Mouse (Mus musculus): ENCODE results near the gene Ltn1. TPM values are rescaled to one million over a fixed set of nuclear protein-coding genes. Genes with fewer than 3 reads are reported as not detected.

Gene Ltn1
- total RNA-seq, 2 experiments from 2014 or later: 45.3 to 45.7 TPM

DNA sequence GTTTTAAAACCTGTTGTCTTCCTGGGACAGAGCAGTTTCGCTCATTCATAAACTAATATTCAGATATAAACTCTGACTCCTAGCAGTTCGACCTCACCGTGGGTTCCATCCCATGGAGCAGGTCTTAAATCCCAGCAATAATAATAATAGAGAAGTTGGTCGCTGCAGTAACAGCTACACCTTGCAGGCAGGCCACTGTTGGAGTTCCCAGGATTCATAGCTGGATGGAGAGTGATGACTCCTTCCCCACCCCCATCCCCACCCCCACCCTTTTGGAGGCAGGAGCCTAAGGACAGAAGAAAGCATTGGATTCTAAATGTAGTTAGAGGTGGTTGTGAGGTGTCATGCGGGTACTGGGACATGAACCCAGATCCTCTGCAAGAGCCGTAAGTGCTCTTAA is 66.0 kb downstream of the Ltn1 start:
- H3K4me3 ChIP-seq: no peak overlapping the region
- no peak for TF ChIP-seq CTCF (conservative IDR thresholded peaks at IDR 0.05)

DNA sequence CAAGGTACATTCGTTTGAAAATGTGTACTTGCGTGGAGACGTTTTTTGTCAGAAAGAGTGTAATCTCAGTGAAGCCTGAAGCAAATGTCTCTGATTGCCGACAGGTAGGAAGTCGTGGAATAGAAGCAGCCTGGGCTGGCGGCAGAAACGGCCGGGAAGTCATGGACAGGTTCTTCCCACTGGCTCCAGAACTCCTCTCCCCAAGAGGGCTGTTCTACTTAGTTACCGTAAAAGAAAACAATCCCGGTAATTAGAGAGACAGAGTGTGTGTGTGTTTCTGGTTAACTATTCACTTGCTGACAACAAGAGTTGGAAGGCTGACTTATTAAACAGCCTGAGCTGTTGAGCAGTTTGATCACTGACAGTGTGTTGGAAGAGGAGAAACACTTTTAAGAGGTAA is 66.4 kb downstream of the Ltn1 start:
- DNase-seq (ENCODE audit: low spot score in 2 of 2): no peak
- Histone ChIP-seq H3K4me3 (no peak overlapping the region), H3K27ac (no peak overlapping the region)
- TF ChIP-seq CTCF (conservative IDR thresholded peaks at IDR 0.05): no peak

More for the DNA sequence above, 66.0 kb downstream of the Ltn1 start:
- H3K27ac ChIP-seq: no peak overlapping the region
- DNase-seq (ENCODE audit: low spot score in 2 of 2): no peak

DNA sequence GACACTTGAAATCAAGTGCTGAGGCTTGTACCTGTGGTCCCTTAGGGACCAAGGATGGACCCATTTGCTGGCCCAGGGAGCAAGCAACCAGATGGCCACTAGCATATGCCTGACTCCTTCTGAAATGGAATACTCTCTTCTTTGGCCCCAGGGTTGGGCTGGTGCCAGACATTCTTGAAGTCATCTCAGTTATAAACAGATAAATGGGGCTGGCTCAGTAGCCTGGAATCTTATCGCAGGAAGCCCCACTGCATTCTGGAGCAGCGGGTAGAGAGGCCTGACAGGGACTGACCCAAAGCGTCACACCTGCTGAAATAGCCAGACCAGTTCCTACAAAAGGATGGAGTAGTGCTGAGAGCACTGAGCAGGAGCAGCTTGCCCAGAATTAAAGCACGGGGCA is 68.2 kb downstream of the Ltn1 start:
- TF ChIP-seq CTCF (conservative IDR thresholded peaks at IDR 0.05): no peak
- no peak overlapping the region for H3K27ac ChIP-seq
- H3K4me3 ChIP-seq: no peak overlapping the region

DNA sequence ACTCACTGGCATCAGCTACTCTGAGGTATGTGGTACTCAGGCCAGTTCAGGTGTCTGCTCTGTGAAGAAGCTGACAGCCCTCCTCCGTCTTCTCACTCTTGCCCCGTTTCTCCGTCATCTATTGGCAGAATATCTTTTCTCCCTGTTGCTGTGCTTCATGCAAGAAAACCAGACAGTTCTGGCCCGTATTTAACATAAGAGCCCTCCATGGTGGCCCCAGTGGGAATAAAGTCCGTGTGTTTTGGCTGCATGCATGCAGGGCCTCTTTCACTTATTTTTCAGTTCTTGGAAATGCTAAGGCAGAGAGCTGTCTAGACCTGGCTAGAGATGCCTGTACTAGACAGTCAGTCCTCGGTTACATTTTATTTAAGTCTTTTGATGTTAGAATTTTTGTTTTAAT is 72.3 kb downstream of the Ltn1 start:
- Histone ChIP-seq H3K27ac (no peak overlapping the region), H3K4me3 (no peak overlapping the region)
- DNase-seq (ENCODE audit: low spot score in 2 of 2): no peak
- no peak for TF ChIP-seq CTCF (conservative IDR thresholded peaks at IDR 0.05)

More for the DNA sequence above, 68.2 kb downstream of the Ltn1 start:
- DNase-seq (ENCODE audit: low spot score in 2 of 2): no peak

DNA sequence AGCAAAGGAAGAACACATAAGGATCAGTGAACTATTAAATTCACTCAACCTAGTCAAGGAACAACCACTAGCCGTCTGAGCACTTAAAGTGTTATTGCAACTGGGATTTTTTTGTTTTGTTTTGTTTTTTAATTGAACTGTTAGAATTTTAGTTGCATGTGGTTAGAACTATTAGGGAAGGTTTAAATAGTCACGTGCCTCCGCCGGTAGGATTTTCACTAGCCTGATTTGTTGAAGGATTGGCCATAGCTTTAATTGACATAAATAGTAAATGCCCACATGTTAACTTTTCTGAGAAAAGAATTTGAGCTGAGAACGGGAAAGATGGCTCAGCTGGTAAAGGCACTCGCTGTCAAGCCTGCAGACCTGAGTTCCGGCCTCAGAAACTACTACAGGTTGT is 77.7 kb downstream of the Ltn1 start:
- no peak for TF ChIP-seq CTCF (conservative IDR thresholded peaks at IDR 0.05)
- peak overlapping the region; percentile 97 for H3K27ac ChIP-seq
- peak overlapping the region; percentile 92 for H3K4me3 ChIP-seq
- DNase-seq (ENCODE audit: low spot score in 2 of 2): no peak

DNA sequence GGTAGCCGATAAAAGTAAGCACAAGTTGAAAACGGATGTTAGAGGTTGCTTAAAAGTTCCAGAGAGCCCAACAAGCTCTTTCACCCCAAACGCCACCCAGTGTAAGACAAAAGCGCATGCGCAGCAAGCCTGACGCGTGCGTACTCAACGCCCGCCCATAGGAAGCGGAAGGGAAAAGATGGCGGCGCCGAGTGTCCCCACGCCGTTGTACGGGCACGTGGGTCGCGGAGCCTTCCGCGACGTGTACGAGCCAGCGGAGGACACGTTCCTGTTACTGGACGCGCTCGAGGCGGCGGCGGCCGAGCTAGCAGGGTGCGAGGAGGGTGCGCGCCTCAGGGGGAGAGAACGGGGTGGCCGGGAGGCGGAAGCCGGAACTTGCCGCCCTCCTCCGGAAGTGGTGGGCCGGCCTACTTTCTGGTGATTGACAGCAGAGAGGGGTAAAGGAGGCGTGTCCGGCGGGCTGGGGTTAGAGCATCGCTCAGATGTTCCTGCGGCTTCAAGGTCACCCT is 78.3 kb downstream of the Ltn1 start, which contains the start of gene N6amt1:
N6amt1 (plus strand) TSS at position 111 of the 509 bp plus-strand sequence.
- peak; percentile 73 for TF ChIP-seq CTCF (conservative IDR thresholded peaks at IDR 0.05)
- DNase-seq (ENCODE audit: low spot score in 2 of 2): peak; percentile 89 to 93
- Histone ChIP-seq H3K27ac (peak within 1 kb of the TSS; percentile 97), H3K4me3 (peak within 1 kb of the TSS; percentile 92)

DNA sequence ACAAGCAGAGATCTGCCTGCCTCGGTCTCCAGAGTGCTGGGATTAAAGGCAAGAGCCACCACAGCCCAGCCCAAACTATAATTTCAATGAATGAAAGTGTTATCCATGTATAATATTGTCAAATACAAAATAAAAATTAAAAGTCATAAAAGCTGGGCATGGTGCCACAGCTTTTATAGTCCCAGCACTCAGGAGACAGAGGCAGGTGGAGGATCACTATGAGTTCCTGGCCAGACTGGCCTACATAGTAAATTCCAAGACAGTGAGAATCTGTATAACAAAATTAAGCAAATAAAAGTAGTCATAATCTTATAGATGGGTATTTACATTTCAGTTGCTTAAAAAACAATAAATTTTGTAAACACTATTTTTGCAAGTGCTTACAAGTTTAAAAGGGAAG is 78.8 kb downstream of the Ltn1 start:
- Histone ChIP-seq H3K4me3 (peak overlapping the region; percentile 92), H3K27ac (peak overlapping the region; percentile 97)
- no peak for DNase-seq (ENCODE audit: low spot score in 2 of 2)
- TF ChIP-seq CTCF (conservative IDR thresholded peaks at IDR 0.05): no peak

DNA sequence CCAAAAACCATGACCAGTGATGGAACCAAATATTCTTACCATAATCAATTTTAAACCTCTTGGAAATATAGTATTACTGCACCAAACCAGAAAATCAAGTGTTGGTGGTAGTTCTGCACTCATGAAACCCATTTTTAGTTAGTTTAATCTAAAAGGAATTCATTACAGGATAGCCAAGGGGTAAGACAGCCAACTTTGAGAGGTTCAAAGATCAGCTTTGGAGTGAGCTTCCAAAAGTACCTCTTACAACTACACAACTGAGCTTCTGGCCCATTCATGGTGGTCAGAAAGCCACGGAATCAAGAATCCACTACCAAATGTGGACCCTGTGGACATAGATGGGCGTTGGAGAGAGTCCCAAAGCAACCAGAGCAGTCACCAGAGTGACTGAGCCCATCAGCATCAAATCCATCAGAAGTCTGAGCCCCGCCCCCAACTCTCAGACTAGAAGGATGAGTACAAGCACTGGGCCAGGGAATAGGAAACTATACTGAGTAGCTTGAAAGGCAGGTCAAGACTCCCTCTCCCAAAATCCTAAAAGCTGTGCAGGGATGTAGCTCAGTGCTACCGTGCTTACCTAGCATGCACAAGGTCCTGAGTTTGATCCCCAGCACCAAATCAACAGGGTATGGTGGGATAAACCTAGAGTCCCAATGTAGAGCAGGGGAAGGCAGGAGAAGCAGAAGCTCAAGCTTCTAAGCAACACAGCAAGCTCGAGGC is 80.9 kb downstream of the Ltn1 start:
- no peak overlapping the region for H3K27ac ChIP-seq
- no peak for TF ChIP-seq CTCF (conservative IDR thresholded peaks at IDR 0.05)
- no peak for DNase-seq (ENCODE audit: low spot score in 2 of 2)
- no peak overlapping the region for H3K4me3 ChIP-seq

DNA sequence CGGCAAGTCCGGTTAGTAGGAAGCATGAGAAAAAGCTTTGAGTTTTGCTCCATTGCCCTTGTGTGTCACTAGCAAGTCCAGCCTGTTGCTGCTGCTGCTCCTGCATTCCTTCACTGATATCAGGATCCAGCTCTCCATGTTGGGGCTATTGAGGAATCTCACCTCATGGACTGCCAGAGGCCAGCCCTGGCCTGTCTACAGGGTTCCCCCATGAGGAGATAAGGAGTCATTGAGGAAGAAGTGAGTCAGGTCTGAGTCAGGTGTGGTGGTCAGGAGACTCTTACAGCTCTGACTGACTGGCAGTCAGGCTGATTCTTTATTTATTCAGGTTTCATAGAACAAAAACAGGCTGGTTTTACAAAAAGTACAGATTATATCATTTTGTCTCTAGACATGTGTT is 84.3 kb downstream of the Ltn1 start:
- Histone ChIP-seq H3K27ac (no peak overlapping the region), H3K4me3 (no peak overlapping the region)
- DNase-seq (ENCODE audit: low spot score in 2 of 2): no peak
- TF ChIP-seq CTCF (conservative IDR thresholded peaks at IDR 0.05): no peak

DNA sequence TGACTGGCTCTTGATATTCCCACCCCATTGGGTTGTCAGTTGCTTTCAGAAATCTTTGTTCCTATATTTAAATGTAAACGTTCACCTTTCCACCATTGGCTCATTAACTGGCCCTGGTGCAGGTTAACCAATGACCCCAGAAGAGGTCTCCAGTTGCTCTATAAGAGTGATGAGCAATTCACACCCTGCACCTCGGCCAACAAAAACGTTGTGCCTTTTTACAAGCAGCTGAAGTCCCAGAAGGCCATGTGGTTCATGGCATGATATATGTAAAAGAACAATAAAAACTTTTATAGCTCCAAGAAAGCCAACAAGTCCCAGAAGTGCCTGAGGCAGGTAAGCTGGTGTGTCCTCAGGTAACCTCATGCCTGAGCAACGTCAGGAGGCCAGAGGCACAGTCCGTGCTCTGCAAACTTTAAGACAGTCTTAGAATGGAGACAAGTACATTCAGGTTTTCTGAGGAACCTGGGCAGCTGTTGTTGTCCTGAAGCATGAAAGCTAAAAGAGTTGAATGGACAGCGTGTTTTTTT is 91.3 kb downstream of the Ltn1 start:
- Histone ChIP-seq H3K4me3 (no peak overlapping the region), H3K27ac (no peak overlapping the region)
- DNase-seq (ENCODE audit: low spot score in 2 of 2): no peak
- no peak for TF ChIP-seq CTCF (conservative IDR thresholded peaks at IDR 0.05)

DNA sequence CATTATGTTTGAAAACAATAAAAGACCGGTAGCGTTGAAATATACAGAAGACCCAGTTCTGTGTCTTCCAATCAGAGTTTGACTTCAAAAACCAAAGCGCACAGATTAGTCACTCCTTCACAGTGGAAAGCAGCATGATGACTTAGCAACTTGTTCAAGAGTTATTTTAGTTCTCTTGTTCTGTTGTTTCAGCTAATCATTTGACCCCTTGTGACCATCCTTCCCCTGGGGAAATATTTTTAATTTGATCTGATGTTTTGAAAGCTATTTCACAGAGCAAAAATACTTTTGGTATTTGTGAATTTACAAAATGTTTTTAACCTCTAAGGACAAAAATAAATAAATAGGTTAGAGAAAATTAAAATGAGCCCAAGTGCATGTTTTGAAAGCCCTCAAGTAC is 97.7 kb downstream of the Ltn1 start:
- Histone ChIP-seq H3K4me3 (no peak overlapping the region), H3K27ac (no peak overlapping the region)
- TF ChIP-seq CTCF (conservative IDR thresholded peaks at IDR 0.05): no peak
- no peak for DNase-seq (ENCODE audit: low spot score in 2 of 2)

DNA sequence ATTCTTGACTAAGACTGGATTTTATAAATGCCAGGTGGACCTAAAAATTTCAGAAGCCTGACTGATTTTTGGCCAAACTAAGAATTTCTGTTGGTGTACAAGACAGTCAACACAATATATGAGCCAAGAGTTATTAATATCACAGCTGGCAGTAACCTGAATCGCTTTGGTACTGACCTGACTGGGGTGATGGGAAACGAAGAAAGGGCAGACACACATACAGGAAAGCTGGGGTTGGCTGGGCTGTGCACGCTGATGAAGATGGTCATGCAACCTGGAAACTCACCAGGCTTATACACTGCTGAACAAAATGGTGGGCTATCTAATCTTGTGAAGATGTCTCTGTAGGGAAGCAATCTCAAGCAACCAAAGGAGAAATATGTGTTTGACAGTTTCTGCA is 102.4 kb downstream of the Ltn1 start:
- TF ChIP-seq CTCF (conservative IDR thresholded peaks at IDR 0.05): no peak
- Histone ChIP-seq H3K4me3 (no peak overlapping the region), H3K27ac (no peak overlapping the region)
- DNase-seq (ENCODE audit: low spot score in 2 of 2): no peak

Other genes starting within 250 kb of the Ltn1 start
- gene N6amt1, start 78.4 kb downstream of the Ltn1 start, total RNA-seq (2021): 10 to 100 TPM; 19.7 to 20.8 TPM
- gene Rwdd2b, start 8.0 kb upstream of the Ltn1 start, total RNA-seq (2021): 10 to 100 TPM; 11.0 to 11.9 TPM
- gene Usp16, start 22.1 kb upstream of the Ltn1 start, total RNA-seq (2021): 10 to 100 TPM; 45.0 to 48.5 TPM
- 100 to 1,000 TPM; 167 to 173 TPM for gene Cct8, start 63.3 kb upstream of the Ltn1 start, total RNA-seq (2021)
- under 1 TPM in 1 of 2 experiments, not detected in 1; 0.49 TPM for gene Map3k7cl, start 120.7 kb upstream of the Ltn1 start, total RNA-seq (2021)